Mouse (Mus musculus): ENCODE results near the gene Lmo3.

DNA sequence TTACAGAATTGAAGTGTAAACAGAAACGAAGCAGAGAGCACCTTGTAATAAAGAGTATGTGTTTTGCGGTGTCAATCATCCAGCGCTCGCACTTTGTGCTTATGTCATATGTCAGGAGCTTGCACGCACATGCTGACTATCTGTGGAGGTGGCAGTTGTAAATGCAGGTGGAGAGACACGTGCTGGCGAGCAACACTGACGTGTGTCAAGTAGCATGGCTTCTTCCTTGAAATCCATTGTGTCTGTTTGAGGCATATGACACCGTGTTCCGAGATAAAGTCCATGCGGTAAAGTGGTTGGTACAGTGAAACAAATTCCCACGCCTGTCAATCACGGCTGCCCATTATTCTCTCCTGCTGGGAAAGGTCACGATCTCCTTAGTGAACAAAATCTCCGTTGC is 15.2 kb upstream of the Lmo3 start:
- TF ChIP-seq CTCF (conservative IDR thresholded peaks at IDR 0.05; ENCODE audit: low read length) (no peak), NANOG (IDR thresholded peaks at IDR 0.05; ENCODE audit: borderline replicate concordance, low read length) (no peak), POU5F1 (IDR thresholded peaks at IDR 0.05; ENCODE audit: borderline replicate concordance, low read length) (no peak)

All from E14TG2a.4 (cell line).